Mouse (Mus musculus) small intestine, adult 2 months (tissue): Measurements from ENCODE around the gene Traip.

ENCODE experiments used
- CTCF ChIP-seq: fragments of 200-500 bp; IDR thresholded peaks from 2 replicates; pipeline ENCODE4 v1.5.1; 2012; ENCODE audit warnings: low read depth, mild to moderate bottlenecking, control low read depth, inconsistent platforms, low read length, moderate library complexity, mixed read lengths; ENCODE audit not compliant: insufficient replicate concordance, insufficient read length; ENCODE audit errors: extremely low read depth
- POLR2A ChIP-seq: fragments of 200-500 bp; IDR thresholded peaks from 2 replicates; pipeline ENCODE4 v1.6.1; 2012; ENCODE audit warnings: low read depth, mild to moderate bottlenecking, control low read depth, inconsistent platforms, low read length, moderate library complexity

- no peak for TF ChIP-seq POLR2A
- TF ChIP-seq CTCF: no peak
These were observed 13.0 kb downstream of the Traip start for GRCm38 (mm10) chr9:107962916-107963315.
